Mouse (Mus musculus): ENCODE measurements around the gene Lypd6.

DNA sequence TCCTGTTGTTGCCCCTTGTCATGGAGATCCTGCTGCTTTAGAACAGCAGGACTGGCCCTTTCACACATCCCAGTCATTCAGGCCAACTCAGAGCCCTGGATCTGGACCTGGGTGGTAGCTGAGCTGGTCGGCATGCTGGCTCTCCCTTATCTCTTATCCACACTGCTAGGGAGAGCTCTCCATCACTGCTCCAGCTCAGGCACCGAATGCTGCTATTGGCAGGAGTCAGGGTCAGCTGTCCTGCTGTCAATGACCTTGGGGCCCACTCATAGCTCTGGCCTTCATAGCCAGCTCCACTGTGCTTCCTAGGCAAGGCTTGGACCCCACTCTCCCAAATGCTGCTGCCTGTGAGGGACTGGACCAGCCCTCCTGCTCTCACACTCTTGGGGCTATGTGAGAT lies 134.3 kb downstream of the Lypd6 start:
- TF ChIP-seq POLR2A (IDR thresholded peaks at IDR 0.05; ENCODE audit: extremely low read depth, insufficient read depth, low read length): no peak
- no peak for TF ChIP-seq CTCF (IDR thresholded peaks at IDR 0.05; ENCODE audit: low read depth, low read length)
